Mouse (Mus musculus): ENCODE measurements around the gene Gm17026.
"Not testable (repeated sequence)": the region's sequence is repeated elsewhere in the genome, so short reads cannot be mapped to it uniquely, and the experiment has no call there.

The Gm17026 gene

GRCm38 (mm10) chr14:42259948-42260347 lies at the start of gene Gm17026:
Gene Gm17026, minus strand, starts transcription at chr14:42260048.
- DNase-seq (ENCODE audit: low spot score) = not testable (repeated sequence)

GRCm38 (mm10) chr14:42297258-42297657 lies 37.4 kb upstream of the Gm17026 start, which contains the start of gene Gm9611:
Gene Gm9611, minus strand, starts transcription at chr14:42297358.
- not testable (repeated sequence) for DNase-seq (ENCODE audit: low spot score)

- peak; percentile 2 for DNase-seq (ENCODE audit: low spot score)
These were observed 42.9 kb downstream of the Gm17026 start for GRCm38 (mm10) chr14:42216766-42217537.

Measured in ovary, adult 18-20 months (tissue).